8 mouse cellular contexts compared by ENCODE assay signal in genomic region chr1:156780234-156781005, GRCm38 (mm10). TPM values are rescaled to one million over a fixed set of nuclear protein-coding genes. Genes with fewer than 3 reads are reported as not detected.
DNase-seq lines count a peak whose midpoint lies in the region; ATAC-seq lines count a peak whose summit lies in the region.

No protein-coding gene starts in this region.

- H3K4me2 ChIP-seq in heart, embryonic 12.5 days: peak overlapping the region; percentile 60
- H3K4me2 ChIP-seq in limb, embryonic 13.5 days (replicated peaks): peak overlapping the region; percentile 21; the same call in 1 of the 2 replicates

- peak overlapping the region; percentile 85 for H3K27ac ChIP-seq in embryonic facial prominence, embryonic 10.5 days (replicated peaks)
- peak overlapping the region; percentile 74; the same call in 1 of the 2 replicates for H3K27ac ChIP-seq in heart, embryonic 12.5 days (ENCODE audit: poor library complexity, severe bottlenecking)
- H3K27ac ChIP-seq in limb, embryonic 13.5 days: peak overlapping the region; percentile 95

- peak; percentile 46 for DNase-seq in embryo, embryonic 10 days (ENCODE audit: low spot score)
- peak; percentile 54 for DNase-seq in embryonic facial prominence, embryonic 10.5 days (ENCODE audit: low spot score)
- DNase-seq in frontal cortex, adult 2 months (ENCODE audit: extremely low spot score in 1 of 2, low spot score in 1 of 2): no peak
- no peak for DNase-seq in c-Kit-positive CD71-positive TER-119-positive erythroid progenitor cells, embryonic 14.5 days (ENCODE audit: low spot score)
- DNase-seq in layer of hippocampus, adult 9-11 months: no peak
- no peak for DNase-seq in spleen, postnatal 10 days (ENCODE audit: low spot score in 2 of 2)

- peaks cover 65% of the 10 kb centered on the region for H3K4me1 ChIP-seq in embryonic facial prominence, embryonic 10.5 days
- H3K4me1 ChIP-seq in heart, embryonic 12.5 days (replicated peaks): peaks cover 30% of the 10 kb centered on the region
- peaks cover 74% of the 10 kb centered on the region for H3K4me1 ChIP-seq in limb, embryonic 13.5 days

- no peaks in the 10 kb centered on the region for H3K36me3 ChIP-seq in embryonic facial prominence, embryonic 10.5 days (replicated peaks)
- no peaks in the 10 kb centered on the region for H3K36me3 ChIP-seq in heart, embryonic 12.5 days
- H3K36me3 ChIP-seq in limb, embryonic 13.5 days: no peaks in the 10 kb centered on the region

- no peak for ATAC-seq in heart, embryonic 12.5 days (ENCODE audit: insufficient number of reproducible peaks, low FRiP score)
- ATAC-seq in limb, embryonic 13.5 days (ENCODE audit: low FRiP score, low read depth): peak; percentile 25

- WGBS in embryonic facial prominence, embryonic 10.5 days: 50% methylated on average over 16 of the region's 16 CpGs
- WGBS in heart, embryonic 12.5 days: 69% methylated on average over 16 of the region's 16 CpGs
- 33% methylated on average over 16 of the region's 16 CpGs for WGBS in limb, embryonic 13.5 days

- no peak overlapping the region for H3K4me3 ChIP-seq in embryonic facial prominence, embryonic 10.5 days
- H3K4me3 ChIP-seq in heart, embryonic 12.5 days: no peak overlapping the region
- H3K4me3 ChIP-seq in limb, embryonic 13.5 days: no peak overlapping the region

- H3K9ac ChIP-seq in heart, embryonic 12.5 days: no peak overlapping the region
- no peak overlapping the region for H3K9ac ChIP-seq in limb, embryonic 13.5 days

- peaks cover 21% of the 10 kb centered on the region for H3K27me3 ChIP-seq in embryonic facial prominence, embryonic 10.5 days (replicated peaks; ENCODE audit: low read depth, poor library complexity, severe bottlenecking)
- no peaks in the 10 kb centered on the region for H3K27me3 ChIP-seq in heart, embryonic 12.5 days (replicated peaks)
- no peaks in the 10 kb centered on the region for H3K27me3 ChIP-seq in limb, embryonic 13.5 days

- H3K9me3 ChIP-seq in embryonic facial prominence, embryonic 10.5 days: no peaks in the 10 kb centered on the region
- no peaks in the 10 kb centered on the region for H3K9me3 ChIP-seq in heart, embryonic 12.5 days (replicated peaks)
- no peaks in the 10 kb centered on the region for H3K9me3 ChIP-seq in limb, embryonic 13.5 days

RNA-seq across cellular contexts. Expression of gene Angptl1, which starts 57.9 kb away (rescaled TPM):
- 4.3 and 5.6 TPM in 2 replicates for polyA plus RNA-seq in embryonic facial prominence, embryonic 10.5 days (2016; fragmentation: Nextera tagmentation; extraction: Ambion mirVana)
- 1.4 and 2.1 TPM in 2 replicates for polyA plus RNA-seq in heart, embryonic 12.5 days (2016; fragmentation: Nextera tagmentation; extraction: Ambion mirVana)
- polyA plus RNA-seq in limb, embryonic 13.5 days (2015; fragmentation: Nextera tagmentation; extraction: Ambion mirVana): 60.4 and 66.1 TPM in 2 replicates
- polyA plus RNA-seq in frontal cortex, adult 2 months (2012; rRNA removed): 1.4 and 1.9 TPM in 2 replicates

Comparison
In these comparisons a context has a peak if more than half of its experiments do, and no peak if none do; other contexts are left out.
1. DNase-seq: peak in embryo, embryonic 10 days (single experiment) and embryonic facial prominence, embryonic 10.5 days (single experiment); none in frontal cortex, adult 2 months (0 of 2), c-Kit-positive CD71-positive TER-119-positive erythroid progenitor cells, embryonic 14.5 days (single experiment), layer of hippocampus, adult 9-11 months (single experiment) and spleen, postnatal 10 days (0 of 2).
2. Peak in every context shown above with its lines, with median percentiles within 50 percentile points of each other: H3K27ac ChIP-seq.